Mouse (Mus musculus) kidney, embryonic 16.5 days (tissue): ENCODE measurements around the gene Hdac6. TPM values are rescaled to one million over a fixed set of nuclear protein-coding genes. Genes with fewer than 3 reads are reported as not detected.

ENCODE experiments used
- ATAC-seq: fragments of 200-750 bp; cut with Nextera tagmentation; 2 replicates; pipeline ENCODE4 v1.8.0; 2017; ENCODE audit warnings: moderate TSS enrichment; ENCODE audit not compliant: low FRiP score, low TSS enrichment
- H3K27ac ChIP-seq: fragments of 300-500 bp; sonication (generic); 2 replicates; pipeline ENCODE4 v1.5.1; 2014; ENCODE audit warnings: low read length
- H3K27me3 ChIP-seq: fragments of 300-500 bp; sonication (generic); 2 replicates; pipeline ENCODE4 v1.6.1; 2014; ENCODE audit warnings: low read length, control low read depth, mixed read lengths; ENCODE audit not compliant: insufficient read depth
- H3K36me3 ChIP-seq: fragments of 300-500 bp; sonication (generic); 2 replicates; pipeline ENCODE4 v1.6.1; 2014; ENCODE audit warnings: low read length, control low read depth, mixed read lengths; ENCODE audit not compliant: insufficient read depth
- H3K4me1 ChIP-seq: fragments of 300-500 bp; sonication (generic); 2 replicates; pipeline ENCODE4 v1.6.1; 2014; ENCODE audit warnings: low read length, control low read depth, mixed read lengths; ENCODE audit not compliant: insufficient read depth
- H3K4me2 ChIP-seq: fragments of 300-500 bp; sonication (generic); replicated peaks from 2 replicates; pipeline ENCODE4 v1.6.1; 2014; ENCODE audit warnings: low read depth, low read length
- H3K4me3 ChIP-seq: fragments of 300-500 bp; sonication (generic); 2 replicates; pipeline ENCODE4 v1.5.1; 2014; ENCODE audit warnings: mild to moderate bottlenecking, low read length
- H3K9ac ChIP-seq: fragments of 300-500 bp; sonication (generic); replicated peaks from 2 replicates; pipeline ENCODE4 v1.6.1; 2014; ENCODE audit warnings: low read length
- H3K9me3 ChIP-seq: fragments of 300-500 bp; sonication (generic); 2 replicates; pipeline ENCODE4 v1.6.1; 2016; ENCODE audit warnings: low read length, control low read depth
- WGBS: fragments of 180-500 bp; shearing (Covaris S2); extraction: QIAGEN DNeasy Blood & Tissue Kit; methylation state at CpG from one replicate; pipeline ENCODE4 v1.1.7; 2014; 5-methylcytosine and 5-hydroxymethylcytosine counted together
- polyA plus RNA-seq: library from polyadenylated mRNA; unstranded; fragments of >200 nt; fragmentation: Nextera tagmentation; extraction: Ambion mirVana; gene quantifications from 2 replicates; pipeline ENCODE4 v1.2.1, GENCODE M21; 2015

Gene Hdac6
- polyA plus RNA-seq = 65.3 and 69.8 TPM in 2 replicates

DNA sequence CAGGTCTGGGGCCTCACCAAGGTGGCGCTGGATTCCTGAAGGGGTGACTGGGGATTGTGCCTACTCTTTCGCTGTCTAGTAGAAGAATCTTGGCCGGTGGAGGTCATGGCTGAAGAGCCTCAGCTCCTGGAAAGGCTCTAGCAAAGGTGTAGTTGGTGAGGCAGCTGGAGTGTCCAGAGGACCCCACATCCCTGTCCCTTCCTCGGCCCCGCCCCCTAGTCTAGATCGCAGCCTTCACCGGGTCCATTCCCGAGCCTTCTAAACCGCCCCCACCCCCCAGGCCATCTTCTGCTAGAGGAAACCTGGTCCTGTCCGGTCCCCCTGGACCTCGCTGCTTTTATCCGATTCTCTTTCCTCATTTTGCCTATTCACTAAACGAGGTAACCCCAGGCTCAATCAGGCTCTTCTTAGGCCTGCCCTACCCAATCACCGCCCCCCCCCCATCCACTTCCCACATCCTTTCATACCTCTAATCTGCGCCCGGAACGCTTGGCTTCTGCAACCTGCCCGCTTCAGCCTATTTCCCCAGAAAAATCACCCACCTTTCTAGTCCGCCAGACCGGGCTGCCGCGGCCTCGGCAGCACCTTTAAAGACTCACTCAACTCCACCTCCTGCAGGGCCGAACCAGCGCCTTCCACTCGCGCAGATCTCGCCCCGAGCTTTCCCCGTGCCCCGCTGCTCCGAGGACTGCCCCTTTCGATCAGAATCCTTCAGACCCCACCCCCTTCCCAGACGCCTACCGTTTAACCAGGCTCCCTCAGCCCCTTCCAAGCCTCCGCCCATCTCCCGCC is at the start of gene Hdac6:
Gene Hdac6 (minus strand): TSS at position 782 of the 792 bp plus-strand sequence.
- Histone ChIP-seq H3K4me3 (peak within 1 kb of the TSS; percentile 58), H3K9me3 (no peaks in the 10 kb centered on the region), H3K27ac (peak within 1 kb of the TSS; percentile 58), H3K9ac (peak within 1 kb of the TSS; percentile 66), H3K4me2 (peak within 1 kb of the TSS; percentile 55), H3K4me1 (no peaks in the 10 kb centered on the region; the same call in 1 of the 2 replicates), H3K36me3 (no peaks in the 10 kb centered on the region), H3K27me3 (no peaks in the 10 kb centered on the region)
- ATAC-seq = peak; percentile 52
- WGBS = 21% methylated on average over 37 of the region's 37 CpGs

DNA sequence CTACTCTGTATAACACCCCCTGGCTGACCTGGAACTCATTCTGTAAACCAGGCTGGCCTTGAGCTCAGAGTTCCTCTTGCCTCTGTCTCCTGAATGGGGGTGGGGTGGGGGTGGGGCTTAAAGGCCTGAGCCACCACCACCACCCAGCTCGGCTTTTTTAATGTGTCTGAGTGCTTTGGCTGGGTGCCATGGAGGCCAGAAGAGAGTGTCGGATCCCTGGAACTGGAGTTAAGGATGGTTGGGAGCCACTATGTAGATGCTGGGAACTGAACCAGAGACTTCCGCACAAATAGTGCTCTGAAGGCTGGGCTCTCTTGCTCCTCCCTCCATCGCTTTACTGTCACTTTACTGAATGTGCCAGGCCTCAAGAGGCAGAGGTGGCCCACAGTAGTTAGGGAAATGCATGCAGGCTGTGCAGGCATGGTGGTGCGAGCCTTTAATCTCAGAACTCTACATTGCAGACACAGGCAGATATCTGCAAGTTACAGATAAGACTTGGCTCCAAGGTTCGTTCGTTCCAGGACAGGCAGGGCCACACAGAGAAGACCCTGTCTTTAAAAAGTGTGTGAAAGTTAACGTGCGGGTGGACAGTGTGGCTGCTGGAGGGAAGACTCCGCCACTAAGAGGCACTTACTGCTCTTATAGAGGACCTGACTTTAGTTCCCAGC is 45.5 kb upstream of the Hdac6 start:
- no peaks in the 10 kb centered on the region for H3K4me1 ChIP-seq
- ATAC-seq = peak; percentile 23; the same call in 1 of the 2 replicates
- no peaks in the 10 kb centered on the region for H3K27me3 ChIP-seq
- no peaks in the 10 kb centered on the region for H3K36me3 ChIP-seq
- 61% methylated on average over 10 of the region's 10 CpGs for WGBS
- no peak overlapping the region for H3K9ac ChIP-seq
- no peaks in the 10 kb centered on the region for H3K9me3 ChIP-seq
- no peak overlapping the region for H3K4me3 ChIP-seq
- no peak overlapping the region for H3K4me2 ChIP-seq
- no peak overlapping the region for H3K27ac ChIP-seq

DNA sequence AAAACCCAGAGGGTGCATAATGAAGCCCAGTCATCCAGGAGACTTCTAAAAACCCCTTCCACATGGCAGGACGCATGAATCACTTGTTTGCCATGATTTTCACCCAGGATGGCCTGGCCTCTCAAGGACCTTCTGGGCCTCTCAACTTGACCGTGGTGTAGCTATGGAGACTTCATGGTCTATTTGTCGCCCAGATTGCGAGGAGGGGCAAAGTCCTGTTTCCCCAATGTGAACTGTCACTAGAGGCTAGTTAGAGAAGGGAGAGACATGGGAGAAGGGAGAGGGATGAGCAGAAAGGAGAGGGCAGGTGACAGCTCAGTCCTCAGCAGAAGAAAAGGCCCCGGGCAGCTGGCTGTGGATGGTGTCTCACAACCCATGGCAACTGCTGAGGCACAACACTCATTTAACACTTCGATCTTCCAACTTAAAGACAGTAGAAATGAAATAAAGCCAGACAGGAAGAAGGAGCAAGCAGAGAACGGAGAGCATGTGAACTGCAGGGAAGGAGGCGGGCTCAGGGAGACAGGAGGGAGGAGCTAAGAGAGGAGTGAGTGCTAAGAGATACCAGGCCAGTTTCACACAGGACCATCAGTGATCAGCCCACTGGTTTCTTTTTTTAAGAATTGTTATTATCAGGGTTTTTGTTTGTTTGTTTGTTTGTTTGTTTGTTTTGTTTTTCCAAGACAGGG is 44.8 kb upstream of the Hdac6 start:
- Histone ChIP-seq H3K4me1 (no peaks in the 10 kb centered on the region), H3K4me2 (0 out of 2 replicates have a peak overlapping the region, but pooled peaks have one; percentile 2), H3K9me3 (no peaks in the 10 kb centered on the region), H3K9ac (no peak overlapping the region), H3K27me3 (no peaks in the 10 kb centered on the region), H3K36me3 (no peaks in the 10 kb centered on the region), H3K27ac (peak overlapping the region; percentile 34; the same call in 1 of the 2 replicates), H3K4me3 (no peak overlapping the region)
- ATAC-seq = peak; percentile 74
- 54% methylated on average over 8 of the region's 8 CpGs for WGBS

DNA sequence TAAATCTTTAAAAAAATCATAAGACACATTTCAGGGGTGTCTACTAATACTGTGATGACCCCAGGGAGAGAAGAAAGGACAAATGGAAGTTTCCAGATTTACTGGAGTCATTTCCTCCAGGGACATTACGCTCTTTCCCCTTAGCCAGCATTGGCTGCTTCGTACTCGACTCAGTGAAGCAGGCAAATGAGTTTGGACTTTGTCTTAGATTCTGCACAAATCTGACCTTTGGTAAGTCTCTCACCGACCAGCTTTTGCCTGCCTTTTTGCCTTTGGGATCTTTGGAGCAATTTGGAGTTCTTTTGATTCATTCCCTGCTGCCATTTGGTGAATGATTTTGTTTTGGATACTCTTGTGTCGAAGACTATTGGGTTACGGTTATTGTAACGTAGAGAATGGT is 33.7 kb upstream of the Hdac6 start:
- no peak overlapping the region for H3K4me2 ChIP-seq
- no peaks in the 10 kb centered on the region for H3K27me3 ChIP-seq
- no peaks in the 10 kb centered on the region for H3K4me1 ChIP-seq
- no peak overlapping the region for H3K4me3 ChIP-seq
- 78% methylated on average over 7 of the region's 7 CpGs for WGBS
- ATAC-seq = no peak
- H3K36me3 ChIP-seq = no peaks in the 10 kb centered on the region
- H3K9me3 ChIP-seq = no peaks in the 10 kb centered on the region
- no peak overlapping the region for H3K27ac ChIP-seq
- no peak overlapping the region for H3K9ac ChIP-seq

DNA sequence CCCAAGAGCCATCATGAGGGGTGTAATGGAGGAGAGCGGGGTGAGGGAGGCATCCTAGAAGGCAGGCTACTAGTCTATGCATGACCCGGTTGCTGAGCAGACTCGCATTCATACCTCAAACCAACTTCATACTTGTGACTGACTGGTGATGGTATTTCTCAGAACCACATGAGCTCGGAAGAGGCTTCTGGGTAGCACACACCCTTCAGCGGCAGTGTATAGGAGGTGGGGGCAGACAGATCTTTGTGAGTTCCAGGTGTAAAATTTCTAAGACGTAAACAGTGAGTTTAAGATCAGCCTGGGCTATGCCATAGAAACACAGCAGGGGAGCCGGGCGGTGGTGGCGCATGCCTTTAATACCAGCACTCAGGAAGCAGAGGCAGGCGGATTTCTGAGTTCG is 30.2 kb upstream of the Hdac6 start, which contains the start of gene Gata1:
Gene Gata1 (minus strand): TSS at position 180 of the 400 bp plus-strand sequence.
- H3K27ac ChIP-seq = no peak within 1 kb of the TSS
- no peaks in the 10 kb centered on the region for H3K4me1 ChIP-seq
- H3K36me3 ChIP-seq = no peaks in the 10 kb centered on the region
- WGBS = 90% methylated on average over 11 of the region's 11 CpGs
- no peak within 1 kb of the TSS for H3K9ac ChIP-seq
- H3K9me3 ChIP-seq = no peaks in the 10 kb centered on the region
- no peaks in the 10 kb centered on the region for H3K27me3 ChIP-seq
- no peak within 1 kb of the TSS for H3K4me2 ChIP-seq
- H3K4me3 ChIP-seq = no peak within 1 kb of the TSS
- ATAC-seq = no peak

DNA sequence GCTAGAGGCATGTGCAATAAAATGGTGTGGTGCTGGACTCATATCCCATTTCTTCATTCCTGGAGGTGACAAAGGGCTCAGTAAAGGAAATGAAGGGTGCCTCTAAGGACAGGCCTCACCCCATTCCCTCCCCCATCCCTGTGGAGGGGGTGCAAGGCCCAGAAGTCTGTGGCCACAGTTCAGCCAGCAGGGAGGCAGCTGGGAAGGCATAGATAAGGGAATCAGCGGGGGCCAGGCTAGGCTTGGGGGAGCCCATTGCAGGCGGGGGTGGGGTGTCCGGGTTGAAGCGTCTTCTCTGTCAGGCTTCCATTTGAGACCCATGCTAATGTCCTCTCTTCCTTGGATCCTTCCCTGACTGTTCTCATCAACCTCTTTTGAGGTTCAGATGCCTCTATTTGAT is 23.6 kb upstream of the Hdac6 start:
- Histone ChIP-seq H3K27ac (no peak overlapping the region), H3K4me3 (no peak overlapping the region), H3K36me3 (no peaks in the 10 kb centered on the region), H3K9ac (no peak overlapping the region), H3K4me2 (no peak overlapping the region), H3K9me3 (no peaks in the 10 kb centered on the region), H3K4me1 (no peaks in the 10 kb centered on the region), H3K27me3 (no peaks in the 10 kb centered on the region)
- no peak for ATAC-seq
- WGBS = 70% methylated on average over 4 of the region's 4 CpGs

DNA sequence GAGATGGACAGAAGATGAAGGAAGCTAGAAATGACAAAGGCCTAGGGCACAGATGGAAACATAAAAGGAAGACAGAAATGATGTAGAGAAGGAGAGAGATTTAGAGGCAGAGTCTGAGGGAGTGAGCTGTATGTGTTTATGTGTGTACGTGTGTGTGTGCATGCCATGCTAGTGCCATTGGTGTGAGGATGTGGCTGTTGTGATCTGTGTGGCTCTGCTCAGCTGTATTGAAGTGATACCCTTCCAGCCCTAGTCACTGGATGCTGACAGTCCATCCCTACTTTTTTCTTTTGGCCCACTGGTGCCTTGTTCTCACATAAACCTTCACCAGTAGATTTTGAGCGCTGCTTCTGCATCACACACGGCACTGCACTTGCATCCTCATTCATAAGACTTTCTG is 21.2 kb upstream of the Hdac6 start:
- H3K27me3 ChIP-seq = no peaks in the 10 kb centered on the region
- no peak overlapping the region for H3K27ac ChIP-seq
- 93% methylated on average over 3 of the region's 3 CpGs for WGBS
- no peak overlapping the region for H3K4me3 ChIP-seq
- H3K9ac ChIP-seq = no peak overlapping the region
- H3K4me1 ChIP-seq = no peaks in the 10 kb centered on the region
- no peaks in the 10 kb centered on the region for H3K36me3 ChIP-seq
- ATAC-seq = no peak
- no peaks in the 10 kb centered on the region for H3K9me3 ChIP-seq
- H3K4me2 ChIP-seq = no peak overlapping the region

DNA sequence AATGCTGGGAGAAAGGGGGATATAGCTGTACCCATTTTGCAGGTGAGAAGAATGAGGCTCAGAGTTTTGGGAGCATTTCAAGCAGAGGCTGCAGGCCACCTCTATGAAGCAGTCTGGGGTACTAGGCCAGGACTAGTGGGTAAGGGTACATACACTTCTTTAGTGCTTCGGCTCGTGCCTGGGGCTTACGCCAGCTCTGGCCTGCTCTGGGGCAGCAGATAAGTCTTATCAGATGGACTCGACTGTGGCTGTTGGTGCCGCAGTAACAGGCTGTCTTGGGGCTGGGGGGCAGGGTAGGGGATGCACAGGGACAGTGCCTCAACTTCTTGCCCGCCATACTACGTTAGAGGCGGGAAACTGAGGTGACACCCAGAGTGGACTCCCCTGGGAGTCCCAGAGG is 20.5 kb upstream of the Hdac6 start:
- ATAC-seq = peak; percentile 27; the same call in 1 of the 2 replicates
- Histone ChIP-seq H3K4me3 (no peak overlapping the region), H3K9ac (no peak overlapping the region), H3K4me2 (no peak overlapping the region), H3K4me1 (no peaks in the 10 kb centered on the region), H3K27me3 (no peaks in the 10 kb centered on the region), H3K9me3 (no peaks in the 10 kb centered on the region), H3K27ac (no peak overlapping the region), H3K36me3 (no peaks in the 10 kb centered on the region)
- WGBS = 75% methylated on average over 8 of the region's 8 CpGs

DNA sequence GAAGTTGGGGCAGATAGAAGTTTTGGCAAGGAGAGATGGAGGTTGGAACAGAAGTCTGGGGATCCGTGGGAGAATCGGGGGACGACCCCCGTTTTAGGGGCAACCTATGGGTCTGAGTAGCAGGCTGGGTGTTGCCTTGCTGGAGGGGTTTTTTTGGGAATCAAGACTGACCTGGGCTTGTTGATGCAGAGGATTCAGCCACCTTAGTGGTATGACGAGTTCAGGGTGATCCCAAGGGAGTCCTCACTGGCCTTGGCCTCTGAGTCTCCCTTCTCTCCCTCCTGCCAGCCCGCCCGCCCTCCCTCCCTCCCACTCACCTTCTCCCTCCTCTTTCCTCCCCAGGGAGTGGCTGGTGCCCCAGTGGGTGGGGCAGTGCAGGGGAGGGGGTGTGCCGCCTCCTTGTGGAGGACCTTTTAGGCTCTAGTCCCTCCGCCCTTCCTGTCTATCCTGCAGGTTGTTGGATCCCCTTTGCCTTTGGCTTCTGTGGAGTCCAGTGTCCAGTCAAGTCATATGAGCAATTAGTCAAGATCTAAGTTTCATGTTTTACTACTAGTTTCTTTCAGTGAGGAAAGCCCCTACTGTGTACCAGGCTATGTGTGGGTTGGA is 20.0 kb upstream of the Hdac6 start:
- no peaks in the 10 kb centered on the region for H3K4me1 ChIP-seq
- H3K4me3 ChIP-seq = no peak overlapping the region
- no peaks in the 10 kb centered on the region for H3K9me3 ChIP-seq
- ATAC-seq = peak; percentile 23; the same call in 1 of the 2 replicates
- no peak overlapping the region for H3K4me2 ChIP-seq
- H3K9ac ChIP-seq = no peak overlapping the region
- 85% methylated on average over 6 of the region's 9 CpGs for WGBS
- no peaks in the 10 kb centered on the region for H3K36me3 ChIP-seq
- no peaks in the 10 kb centered on the region for H3K27me3 ChIP-seq
- no peak overlapping the region for H3K27ac ChIP-seq
